Mouse (Mus musculus): ENCODE results near the gene Lactb. TPM values are rescaled to one million over a fixed set of nuclear protein-coding genes. Genes with fewer than 3 reads are reported as not detected.

Lactb gene
- polyA plus RNA-seq (2015; fragmentation: Nextera tagmentation; extraction: Ambion mirVana) = 12.1 and 12.3 TPM in 2 replicates

GRCm38 (mm10) chr9:66975239-66975645 is at the start of gene Lactb:
TSS of gene Lactb (minus strand) at chr9:66975484.
- WGBS = 0% methylated on average over 14 of the region's 32 CpGs
- Histone ChIP-seq H3K27me3 (replicated peaks; ENCODE audit: control insufficient read depth, insufficient read depth, low read length) (no peaks in the 10 kb centered on the region), H3K36me3 (ENCODE audit: control insufficient read depth, insufficient read depth, low read length) (peaks cover 4% of the 10 kb centered on the region; the same call in 1 of the 2 replicates), H3K4me2 (ENCODE audit: low read length) (peak within 1 kb of the TSS; percentile 65), H3K4me3 (ENCODE audit: low read length) (peak within 1 kb of the TSS; percentile 92), H3K27ac (ENCODE audit: low read depth, low read length) (peak within 1 kb of the TSS; percentile 93), H3K9ac (ENCODE audit: low read depth, low read length) (peak within 1 kb of the TSS; percentile 95), H3K9me3 (ENCODE audit: control insufficient read depth, low read length) (no peaks in the 10 kb centered on the region), H3K4me1 (ENCODE audit: control insufficient read depth, insufficient read depth, low read depth, low read length) (peaks cover 10% of the 10 kb centered on the region; the same call in 1 of the 2 replicates)
- peak; percentile 98 for ATAC-seq

GRCm38 (mm10) chr9:67023371-67023770 is 48.1 kb upstream of the Lactb start:
- no peak for ATAC-seq
- Histone ChIP-seq H3K27ac (ENCODE audit: low read depth, low read length) (no peak overlapping the region), H3K27me3 (replicated peaks; ENCODE audit: control insufficient read depth, insufficient read depth, low read length) (no peaks in the 10 kb centered on the region), H3K9me3 (ENCODE audit: control insufficient read depth, low read length) (no peaks in the 10 kb centered on the region), H3K4me3 (ENCODE audit: low read length) (no peak overlapping the region), H3K4me1 (ENCODE audit: control insufficient read depth, insufficient read depth, low read depth, low read length) (no peaks in the 10 kb centered on the region), H3K4me2 (ENCODE audit: low read length) (no peak overlapping the region), H3K36me3 (ENCODE audit: control insufficient read depth, insufficient read depth, low read length) (peaks cover 20% of the 10 kb centered on the region), H3K9ac (ENCODE audit: low read depth, low read length) (no peak overlapping the region)
- WGBS = 96% methylated on average over 9 of the region's 9 CpGs

- H3K4me2 ChIP-seq (ENCODE audit: low read length) = no peak overlapping the region
- 75% methylated on average over 2 of the region's 2 CpGs for WGBS
- no peak overlapping the region for H3K27ac ChIP-seq (ENCODE audit: low read depth, low read length)
Measured at GRCm38 (mm10) chr9:67020063-67020462, 44.8 kb upstream of the Lactb start.

GRCm38 (mm10) chr9:67013501-67013900 is 38.2 kb upstream of the Lactb start:
- Histone ChIP-seq H3K9me3 (ENCODE audit: control insufficient read depth, low read length) (no peaks in the 10 kb centered on the region), H3K4me2 (ENCODE audit: low read length) (no peak overlapping the region), H3K27ac (ENCODE audit: low read depth, low read length) (no peak overlapping the region), H3K36me3 (ENCODE audit: control insufficient read depth, insufficient read depth, low read length) (no peaks in the 10 kb centered on the region), H3K27me3 (replicated peaks; ENCODE audit: control insufficient read depth, insufficient read depth, low read length) (no peaks in the 10 kb centered on the region), H3K4me3 (ENCODE audit: low read length) (no peak overlapping the region), H3K4me1 (ENCODE audit: control insufficient read depth, insufficient read depth, low read depth, low read length) (no peaks in the 10 kb centered on the region), H3K9ac (ENCODE audit: low read depth, low read length) (no peak overlapping the region)
- 85% methylated on average over 2 of the region's 2 CpGs for WGBS
- ATAC-seq = no peak

More at GRCm38 (mm10) chr9:67020063-67020462, 44.8 kb upstream of the Lactb start:
- no peaks in the 10 kb centered on the region for H3K4me1 ChIP-seq (ENCODE audit: control insufficient read depth, insufficient read depth, low read depth, low read length)
- no peaks in the 10 kb centered on the region for H3K9me3 ChIP-seq (ENCODE audit: control insufficient read depth, low read length)
- no peaks in the 10 kb centered on the region for H3K27me3 ChIP-seq (replicated peaks; ENCODE audit: control insufficient read depth, insufficient read depth, low read length)
- no peak for ATAC-seq
- H3K4me3 ChIP-seq (ENCODE audit: low read length) = no peak overlapping the region
- peaks cover 8% of the 10 kb centered on the region; the same call in 1 of the 2 replicates for H3K36me3 ChIP-seq (ENCODE audit: control insufficient read depth, insufficient read depth, low read length)
- H3K9ac ChIP-seq (ENCODE audit: low read depth, low read length) = no peak overlapping the region

- H3K36me3 ChIP-seq (ENCODE audit: control insufficient read depth, insufficient read depth, low read length) = no peaks in the 10 kb centered on the region
- 47% methylated on average over 3 of the region's 3 CpGs for WGBS
- no peaks in the 10 kb centered on the region for H3K9me3 ChIP-seq (ENCODE audit: control insufficient read depth, low read length)
- H3K4me1 ChIP-seq (ENCODE audit: control insufficient read depth, insufficient read depth, low read depth, low read length) = no peaks in the 10 kb centered on the region
- H3K27me3 ChIP-seq (replicated peaks; ENCODE audit: control insufficient read depth, insufficient read depth, low read length) = no peaks in the 10 kb centered on the region
- no peak for ATAC-seq
- H3K9ac ChIP-seq (ENCODE audit: low read depth, low read length) = no peak overlapping the region
- H3K4me2 ChIP-seq (ENCODE audit: low read length) = no peak overlapping the region
- no peak overlapping the region for H3K27ac ChIP-seq (ENCODE audit: low read depth, low read length)
- no peak overlapping the region for H3K4me3 ChIP-seq (ENCODE audit: low read length)
Measured at GRCm38 (mm10) chr9:67012470-67012869, 37.2 kb upstream of the Lactb start.

- no peak overlapping the region for H3K9ac ChIP-seq (ENCODE audit: low read depth, low read length)
- no peaks in the 10 kb centered on the region for H3K9me3 ChIP-seq (ENCODE audit: control insufficient read depth, low read length)
- ATAC-seq = no peak
- H3K36me3 ChIP-seq (ENCODE audit: control insufficient read depth, insufficient read depth, low read length) = no peaks in the 10 kb centered on the region
- H3K27me3 ChIP-seq (replicated peaks; ENCODE audit: control insufficient read depth, insufficient read depth, low read length) = no peaks in the 10 kb centered on the region
- 83% methylated on average over 9 of the region's 9 CpGs for WGBS
- no peaks in the 10 kb centered on the region for H3K4me1 ChIP-seq (ENCODE audit: control insufficient read depth, insufficient read depth, low read depth, low read length)
- no peak overlapping the region for H3K27ac ChIP-seq (ENCODE audit: low read depth, low read length)
- no peak overlapping the region for H3K4me2 ChIP-seq (ENCODE audit: low read length)
- no peak overlapping the region for H3K4me3 ChIP-seq (ENCODE audit: low read length)
Measured at GRCm38 (mm10) chr9:67011483-67011882, 36.2 kb upstream of the Lactb start.

GRCm38 (mm10) chr9:67008781-67009180 is 33.5 kb upstream of the Lactb start:
- ATAC-seq = no peak
- no peaks in the 10 kb centered on the region for H3K36me3 ChIP-seq (ENCODE audit: control insufficient read depth, insufficient read depth, low read length)
- no peak overlapping the region for H3K9ac ChIP-seq (ENCODE audit: low read depth, low read length)
- no peaks in the 10 kb centered on the region for H3K27me3 ChIP-seq (replicated peaks; ENCODE audit: control insufficient read depth, insufficient read depth, low read length)
- H3K4me1 ChIP-seq (ENCODE audit: control insufficient read depth, insufficient read depth, low read depth, low read length) = peaks cover 4% of the 10 kb centered on the region; the same call in 1 of the 2 replicates
- no peak overlapping the region for H3K4me3 ChIP-seq (ENCODE audit: low read length)
- H3K9me3 ChIP-seq (ENCODE audit: control insufficient read depth, low read length) = no peaks in the 10 kb centered on the region
- no peak overlapping the region for H3K27ac ChIP-seq (ENCODE audit: low read depth, low read length)
- WGBS = 59% methylated on average over 11 of the region's 11 CpGs
- no peak overlapping the region for H3K4me2 ChIP-seq (ENCODE audit: low read length)

- Histone ChIP-seq H3K9ac (ENCODE audit: low read depth, low read length) (no peak overlapping the region), H3K36me3 (ENCODE audit: control insufficient read depth, insufficient read depth, low read length) (no peaks in the 10 kb centered on the region), H3K4me1 (ENCODE audit: control insufficient read depth, insufficient read depth, low read depth, low read length) (peaks cover 4% of the 10 kb centered on the region; the same call in 1 of the 2 replicates), H3K9me3 (ENCODE audit: control insufficient read depth, low read length) (no peaks in the 10 kb centered on the region), H3K27me3 (replicated peaks; ENCODE audit: control insufficient read depth, insufficient read depth, low read length) (no peaks in the 10 kb centered on the region), H3K4me2 (ENCODE audit: low read length) (no peak overlapping the region), H3K27ac (ENCODE audit: low read depth, low read length) (no peak overlapping the region), H3K4me3 (ENCODE audit: low read length) (no peak overlapping the region)
- ATAC-seq = no peak
- WGBS = 73% methylated on average over 4 of the region's 4 CpGs
Measured at GRCm38 (mm10) chr9:67006376-67006775, 31.1 kb upstream of the Lactb start.

GRCm38 (mm10) chr9:67005161-67005742 is 30.0 kb upstream of the Lactb start:
- H3K4me3 ChIP-seq (ENCODE audit: low read length) = no peak overlapping the region
- ATAC-seq = no peak
- H3K36me3 ChIP-seq (ENCODE audit: control insufficient read depth, insufficient read depth, low read length) = no peaks in the 10 kb centered on the region
- WGBS = 53% methylated on average over 11 of the region's 11 CpGs
- H3K4me2 ChIP-seq (ENCODE audit: low read length) = no peak overlapping the region
- H3K27me3 ChIP-seq (replicated peaks; ENCODE audit: control insufficient read depth, insufficient read depth, low read length) = no peaks in the 10 kb centered on the region
- H3K9ac ChIP-seq (ENCODE audit: low read depth, low read length) = no peak overlapping the region
- no peak overlapping the region for H3K27ac ChIP-seq (ENCODE audit: low read depth, low read length)
- no peaks in the 10 kb centered on the region for H3K9me3 ChIP-seq (ENCODE audit: control insufficient read depth, low read length)
- peaks cover 4% of the 10 kb centered on the region; the same call in 1 of the 2 replicates for H3K4me1 ChIP-seq (ENCODE audit: control insufficient read depth, insufficient read depth, low read depth, low read length)

Measured in hindbrain, embryonic 16.5 days (tissue).